Mouse (Mus musculus) olfactory bulb, adult 2 months (tissue): ENCODE measurements around the gene Sapcd2.

Experiments used
- CTCF ChIP-seq: fragments of 200-500 bp; IDR thresholded peaks from 2 replicates; pipeline ENCODE4 v1.5.1; 2012; ENCODE audit warnings: low read depth, mild to moderate bottlenecking, low read length, moderate library complexity; ENCODE audit not compliant: insufficient read depth
- POLR2A ChIP-seq: fragments of 200-500 bp; IDR thresholded peaks from 2 replicates; pipeline ENCODE4 v1.6.1; 2012; ENCODE audit warnings: mild to moderate bottlenecking, low read depth, low read length, moderate library complexity; ENCODE audit not compliant: insufficient read depth

GRCm38 (mm10) chr2:25373431-25373830, 1.3 kb downstream of the Sapcd2 start:
- TF ChIP-seq CTCF = no peak
- TF ChIP-seq POLR2A = no peak
